Mouse (Mus musculus) forebrain, embryonic 16.5 days (tissue): ENCODE results near the gene Oasl1. TPM values are rescaled to one million over a fixed set of nuclear protein-coding genes. Genes with fewer than 3 reads are reported as not detected.

ENCODE experiments used
- ATAC-seq: fragments of 200-750 bp; cut with Nextera tagmentation; 2 replicates; pipeline ENCODE4 v1.8.0; 2017; ENCODE audit warnings: mild to moderate bottlenecking, moderate library complexity
- H3K27ac ChIP-seq: fragments of 300-500 bp; sonication (generic); 2 replicates; pipeline ENCODE4 v1.5.1; 2014; ENCODE audit warnings: low read length, control low read depth
- H3K27me3 ChIP-seq: fragments of 300-500 bp; sonication (generic); replicated peaks from 2 replicates; pipeline ENCODE4 v1.6.1; 2014; ENCODE audit warnings: low read length; ENCODE audit not compliant: control insufficient read depth, insufficient read depth
- H3K36me3 ChIP-seq: fragments of 300-500 bp; sonication (generic); 2 replicates; pipeline ENCODE4 v1.6.1; 2014; ENCODE audit not compliant: control insufficient read depth, insufficient read depth
- H3K4me1 ChIP-seq: fragments of 300-500 bp; sonication (generic); replicated peaks from 2 replicates; pipeline ENCODE4 v1.6.1; 2014; ENCODE audit warnings: low read length; ENCODE audit not compliant: control insufficient read depth, insufficient read depth
- H3K4me2 ChIP-seq: fragments of 300-500 bp; sonication (generic); 2 replicates; pipeline ENCODE4 v1.6.1; 2014; ENCODE audit warnings: mild to moderate bottlenecking, low read length, control low read depth
- H3K4me3 ChIP-seq: fragments of 300-500 bp; sonication (generic); replicated peaks from 2 replicates; pipeline ENCODE4 v1.5.1; 2014; ENCODE audit warnings: mild to moderate bottlenecking, low read length, control low read depth
- H3K9ac ChIP-seq: fragments of 300-500 bp; sonication (generic); replicated peaks from 2 replicates; pipeline ENCODE4 v1.6.1; 2014; ENCODE audit warnings: low read depth, low read length, control low read depth
- H3K9me3 ChIP-seq: fragments of 300-500 bp; sonication (generic); 2 replicates; pipeline ENCODE4 v1.6.1; 2016; ENCODE audit warnings: low read length; ENCODE audit not compliant: control insufficient read depth
- polyA plus RNA-seq: library from polyadenylated mRNA; unstranded; fragments of >200 nt; fragmentation: Nextera tagmentation; extraction: Ambion mirVana; gene quantifications from 2 replicates; pipeline ENCODE4 v1.2.1, GENCODE M21; 2015

Gene Oasl1
- polyA plus RNA-seq, 1 experiment from 2014 or later, result 0.41 TPM

GRCm38 (mm10) chr5:114985074-114985473 is 62.0 kb downstream of the Oasl1 start:
- no peak overlapping the region for H3K27ac ChIP-seq
- no peak overlapping the region for H3K4me2 ChIP-seq
- no peaks in the 10 kb centered on the region for H3K36me3 ChIP-seq
- no peaks in the 10 kb centered on the region for H3K9me3 ChIP-seq
- no peak overlapping the region for H3K4me3 ChIP-seq
- no peak for ATAC-seq
- H3K9ac ChIP-seq, result no peak overlapping the region
- 0 out of 2 replicates have a peak, but pooled peaks cover 4% of the 10 kb centered on the region for H3K27me3 ChIP-seq
- peaks cover under 1% of the 10 kb centered on the region for H3K4me1 ChIP-seq

Other genes with a start within 250 kb of the Oasl1 start
- 30.8 and 32.9 TPM in 2 replicates for gene Gltp, start 232.3 kb upstream of the Oasl1 start, polyA plus RNA-seq
- 12.7 and 16.0 TPM in 2 replicates for gene Tchp, start 215.5 kb upstream of the Oasl1 start, polyA plus RNA-seq
- gene Ankrd13a, start 148.6 kb upstream of the Oasl1 start, polyA plus RNA-seq, result 29.4 and 30.1 TPM in 2 replicates
- gene Git2, start 147.7 kb upstream of the Oasl1 start, polyA plus RNA-seq, result 53.9 and 58.5 TPM in 2 replicates
- 220 and 250 TPM in 2 replicates for gene 1500011B03Rik, start 99.8 kb upstream of the Oasl1 start, polyA plus RNA-seq
- not detected in 2 replicates for gene 4930519G04Rik, start 69.6 kb upstream of the Oasl1 start, polyA plus RNA-seq
- 2.0 and 2.5 TPM in 2 replicates for gene Gm9936, start 64.6 kb upstream of the Oasl1 start, polyA plus RNA-seq
- 2.8 and 3.5 TPM in 2 replicates for gene Oasl2, start 26.3 kb upstream of the Oasl1 start, polyA plus RNA-seq
- 84.1 and 106 TPM in 2 replicates for gene 2210016L21Rik, start 18.9 kb downstream of the Oasl1 start, polyA plus RNA-seq
- 0.06 TPM in 1 of 2 replicates, not detected in the other for gene Hnf1a, start 47.9 kb downstream of the Oasl1 start, polyA plus RNA-seq
- gene Sppl3, start 87.9 kb downstream of the Oasl1 start, polyA plus RNA-seq, result 16.5 and 16.6 TPM in 2 replicates
- 34.9 and 38.1 TPM in 2 replicates for gene Gm10401, start 175.1 kb downstream of the Oasl1 start, polyA plus RNA-seq
- gene Acads, start 196.1 kb downstream of the Oasl1 start, polyA plus RNA-seq, result 18.0 and 19.8 TPM in 2 replicates
- gene Unc119b, start 211.7 kb downstream of the Oasl1 start, polyA plus RNA-seq, result 35.3 and 39.8 TPM in 2 replicates
- gene Mlec, start 234.9 kb downstream of the Oasl1 start, polyA plus RNA-seq, result 19.3 and 21.1 TPM in 2 replicates